Mouse (Mus musculus) kidney, adult 2 months (tissue): Measurements from ENCODE around the gene Nsun6.

ENCODE experiments used
- CTCF ChIP-seq: fragments of 200-500 bp; conservative IDR thresholded peaks from 2 replicates; pipeline ENCODE4 v1.5.1; 2011; ENCODE audit warnings: low read depth, mild to moderate bottlenecking, control low read depth, low read length, moderate library complexity, mixed read lengths; ENCODE audit not compliant: insufficient read depth, insufficient read length
- POLR2A ChIP-seq: fragments of 200-500 bp; IDR thresholded peaks from one replicate; pipeline ENCODE4 v1.6.1; 2011; ENCODE audit warnings: low read depth, low read length, control low read depth

DNA sequence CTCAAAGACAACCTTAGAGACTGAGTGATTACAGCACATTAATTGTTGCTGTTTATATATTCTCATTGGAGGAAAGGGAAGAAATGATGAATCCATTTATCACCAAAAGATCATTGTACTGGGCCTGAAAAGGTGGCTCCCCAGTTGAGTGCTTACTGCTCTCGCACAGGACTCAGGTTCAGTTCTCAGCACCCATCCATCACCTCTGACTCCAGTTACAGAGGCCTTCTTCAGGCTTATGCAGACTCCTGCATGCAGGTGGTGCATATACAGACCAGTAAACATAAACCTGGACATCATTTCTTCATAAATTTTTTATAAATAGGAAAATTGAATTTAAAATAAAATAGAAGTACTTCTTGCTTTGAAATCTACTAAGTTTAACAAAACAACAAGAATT is 46.8 kb downstream of the Nsun6 start:
- TF ChIP-seq CTCF (no peak), POLR2A (no peak)
